Mouse (Mus musculus) lung, embryonic 15.5 days (tissue): Measurements from ENCODE around the gene Olfr51. TPM values are rescaled to one million over a fixed set of nuclear protein-coding genes. Genes with fewer than 3 reads are reported as not detected.
"Not testable (repeated sequence)": the region's sequence is repeated elsewhere in the genome, so short reads cannot be mapped to it uniquely, and the experiment has no call there.

Experiments
- ATAC-seq: fragments of 200-750 bp; cut with Nextera tagmentation; 2 replicates; pipeline ENCODE4 v1.8.0; 2017; ENCODE audit warnings: moderate number of reproducible peaks, borderline replicate concordance; ENCODE audit not compliant: low FRiP score, low TSS enrichment; ENCODE audit errors: extremely low read depth
- H3K27ac ChIP-seq: fragments of 300-500 bp; sonication (generic); 2 replicates; pipeline ENCODE4 v1.5.1; 2015; ENCODE audit warnings: moderate library complexity, mild to moderate bottlenecking, inconsistent platforms
- H3K27me3 ChIP-seq: fragments of 300-500 bp; sonication (generic); 2 replicates; pipeline ENCODE4 v1.6.1; 2015; ENCODE audit warnings: inconsistent platforms
- H3K36me3 ChIP-seq: fragments of 300-500 bp; sonication (generic); 2 replicates; pipeline ENCODE4 v1.6.1; 2015; ENCODE audit warnings: inconsistent platforms
- H3K4me1 ChIP-seq: fragments of 300-500 bp; sonication (generic); 2 replicates; pipeline ENCODE4 v1.6.1; 2015; ENCODE audit warnings: inconsistent platforms
- H3K4me2 ChIP-seq: fragments of 300-500 bp; sonication (generic); 2 replicates; pipeline ENCODE4 v1.6.1; 2015; ENCODE audit warnings: inconsistent platforms, mild to moderate bottlenecking, moderate library complexity
- H3K4me3 ChIP-seq: fragments of 300-500 bp; sonication (generic); 2 replicates; pipeline ENCODE4 v1.5.1; 2015; ENCODE audit warnings: mild to moderate bottlenecking, inconsistent platforms
- H3K9ac ChIP-seq: fragments of 300-500 bp; sonication (generic); 2 replicates; pipeline ENCODE4 v1.6.1; 2015; ENCODE audit warnings: inconsistent platforms
- H3K9me3 ChIP-seq: fragments of 300-500 bp; sonication (generic); 2 replicates; pipeline ENCODE4 v1.6.1; 2016; ENCODE audit warnings: inconsistent platforms
- WGBS: fragments of 180-500 bp; shearing (Covaris S2); methylation state at CpG from one replicate; pipeline ENCODE4 v1.1.7; 2015; 5-methylcytosine and 5-hydroxymethylcytosine counted together
- polyA plus RNA-seq: library from polyadenylated mRNA; unstranded; fragments of >200 nt; fragmentation: Nextera tagmentation; extraction: Ambion mirVana; gene quantifications from 2 replicates; pipeline ENCODE4 v1.2.1, GENCODE M21; 2015

Olfr51 gene
- polyA plus RNA-seq, 1 experiment from 2014 or later, result not detected

DNA sequence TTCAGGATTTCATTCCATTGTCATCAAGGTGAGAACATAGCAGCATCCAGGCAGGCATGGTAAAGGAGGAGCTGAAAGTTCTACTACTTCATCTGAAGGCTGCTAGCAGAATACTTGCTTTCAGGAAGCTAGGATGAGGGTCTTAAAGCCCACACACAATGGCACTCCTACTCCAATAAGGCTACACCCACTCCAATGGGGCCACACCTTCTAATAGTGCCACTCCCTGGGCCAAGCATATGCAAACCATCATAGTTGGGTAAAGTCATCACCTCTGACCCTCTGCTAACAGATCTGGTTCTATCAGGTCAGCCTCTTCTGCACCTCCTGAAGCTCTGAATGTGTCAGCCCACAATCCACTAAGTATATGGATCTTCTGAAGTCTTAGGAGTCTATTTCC is 30.7 kb downstream of the Olfr51 start:
- H3K27ac ChIP-seq, H3K4me3 ChIP-seq, H3K36me3 ChIP-seq, H3K27me3 ChIP-seq, ATAC-seq, H3K9me3 ChIP-seq, H3K9ac ChIP-seq, H3K4me2 ChIP-seq, H3K4me1 ChIP-seq: not testable (repeated sequence)

GRCm38 (mm10) chr11:51035951-51036350 is 32.6 kb downstream of the Olfr51 start:
- Histone ChIP-seq H3K9ac (no peak overlapping the region), H3K27ac (no peak overlapping the region), H3K4me2 (no peak overlapping the region), H3K36me3 (no peaks in the 10 kb centered on the region), H3K4me1 (no peaks in the 10 kb centered on the region), H3K27me3 (no peaks in the 10 kb centered on the region), H3K4me3 (no peak overlapping the region), H3K9me3 (no peaks in the 10 kb centered on the region)
- 57% methylated on average over 2 of the region's 2 CpGs for WGBS
- ATAC-seq, result no peak

GRCm38 (mm10) chr11:51044776-51045175 is 41.4 kb downstream of the Olfr51 start:
- not testable (repeated sequence) for H3K4me1 ChIP-seq, H3K27me3 ChIP-seq, H3K4me3 ChIP-seq, H3K9ac ChIP-seq, H3K9me3 ChIP-seq, ATAC-seq, H3K27ac ChIP-seq, H3K4me2 ChIP-seq, H3K36me3 ChIP-seq
- 58% methylated on average over 3 of the region's 3 CpGs for WGBS

DNA sequence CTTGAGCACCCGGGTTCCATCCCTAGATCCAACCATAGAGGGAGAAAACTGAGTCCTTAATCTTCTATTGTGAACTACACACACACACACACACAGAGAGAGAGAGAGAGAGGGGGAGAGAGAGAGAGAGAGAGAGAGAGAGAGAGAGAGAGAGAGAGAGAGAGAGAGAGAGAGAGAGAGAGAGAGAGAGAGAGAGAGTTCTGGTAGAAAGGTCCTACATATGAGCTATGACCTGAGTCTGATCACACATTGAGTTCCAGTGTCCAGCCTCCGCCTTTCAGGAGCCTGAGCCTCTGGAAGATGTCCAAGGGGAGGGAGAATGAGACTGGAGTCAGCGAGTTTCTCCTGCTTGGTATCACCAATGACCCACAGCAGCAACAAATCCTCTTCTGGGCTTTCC is 44.4 kb downstream of the Olfr51 start, which contains the start of gene Olfr1375:
Olfr1375 (plus strand) TSS at position 301 of the 400 bp plus-strand sequence.
- not testable (repeated sequence) for H3K9me3 ChIP-seq, H3K27ac ChIP-seq, H3K4me3 ChIP-seq, H3K9ac ChIP-seq, H3K4me2 ChIP-seq, H3K36me3 ChIP-seq, H3K4me1 ChIP-seq, H3K27me3 ChIP-seq, ATAC-seq
- 65% methylated on average over 3 of the region's 3 CpGs for WGBS

- Histone ChIP-seq H3K27ac (no peak overlapping the region), H3K4me3 (no peak overlapping the region), H3K27me3 (no peaks in the 10 kb centered on the region), H3K9ac (no peak overlapping the region), H3K9me3 (no peaks in the 10 kb centered on the region), H3K4me2 (no peak overlapping the region), H3K36me3 (no peaks in the 10 kb centered on the region), H3K4me1 (no peaks in the 10 kb centered on the region)
- no peak for ATAC-seq
- 50% methylated on average over 2 of the region's 2 CpGs for WGBS
These were observed 48.3 kb downstream of the Olfr51 start for GRCm38 (mm10) chr11:51051678-51052077.

- no peak overlapping the region for H3K27ac ChIP-seq
- no peak overlapping the region for H3K4me2 ChIP-seq
- H3K27me3 ChIP-seq, result no peaks in the 10 kb centered on the region
- H3K9ac ChIP-seq, result no peak overlapping the region
- no peaks in the 10 kb centered on the region for H3K4me1 ChIP-seq
- no peak for ATAC-seq
- H3K36me3 ChIP-seq, result no peaks in the 10 kb centered on the region
- H3K9me3 ChIP-seq, result no peaks in the 10 kb centered on the region
- WGBS, result 50% methylated on average over 3 of the region's 3 CpGs
- no peak overlapping the region for H3K4me3 ChIP-seq
These were observed 49.8 kb downstream of the Olfr51 start for GRCm38 (mm10) chr11:51053230-51053629.

DNA sequence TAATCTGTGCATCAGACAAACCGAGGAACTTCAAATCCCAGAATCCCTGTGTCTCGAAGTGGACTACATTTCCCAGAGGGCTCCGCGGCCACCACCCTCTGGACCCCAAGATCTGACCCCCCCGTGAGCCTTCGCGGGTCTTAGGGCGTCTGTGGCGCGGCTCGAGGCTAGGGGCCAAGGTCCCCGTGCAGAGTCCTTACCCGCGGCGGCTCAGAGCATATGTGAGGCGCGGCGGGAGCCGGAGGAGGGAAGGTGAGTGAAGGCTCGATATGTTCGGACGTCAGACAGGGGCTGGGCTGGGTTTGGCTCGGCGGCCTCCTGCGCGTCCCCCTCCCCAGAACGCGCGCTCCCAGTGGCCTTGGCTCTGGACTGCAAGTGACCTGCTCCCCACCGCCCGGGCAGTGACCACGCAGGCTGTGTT is 55.8 kb downstream of the Olfr51 start, which contains the start of gene Zfp354a:
Zfp354a (plus strand) TSS at position 107 of the 421 bp plus-strand sequence.
- peak within 1 kb of the TSS; percentile 16; the same call in 1 of the 2 replicates for H3K27ac ChIP-seq
- WGBS, result under 1% methylated on average over 32 of the region's 32 CpGs
- H3K4me1 ChIP-seq, result peaks cover 6% of the 10 kb centered on the region; the same call in 1 of the 2 replicates
- peak within 1 kb of the TSS; percentile 74 for H3K4me3 ChIP-seq
- H3K9me3 ChIP-seq, result no peaks in the 10 kb centered on the region
- H3K27me3 ChIP-seq, result no peaks in the 10 kb centered on the region
- peaks cover 4% of the 10 kb centered on the region; the same call in 1 of the 2 replicates for H3K36me3 ChIP-seq
- peak; percentile 90 for ATAC-seq
- peak within 1 kb of the TSS; percentile 86 for H3K4me2 ChIP-seq
- H3K9ac ChIP-seq, result peak within 1 kb of the TSS; percentile 64

Other genes starting within 250 kb of the Olfr51 start
- gene Zfp354c, start 175.9 kb upstream of the Olfr51 start, polyA plus RNA-seq, result 21.5 and 23.9 TPM in 2 replicates
- 0.53 and 0.85 TPM in 2 replicates for gene Zfp879, start 162.0 kb upstream of the Olfr51 start, polyA plus RNA-seq
- 0.04 TPM in 1 of 2 replicates, not detected in the other for gene Grm6, start 152.9 kb upstream of the Olfr51 start, polyA plus RNA-seq
- 8.1 and 9.2 TPM in 2 replicates for gene Zfp454, start 115.9 kb upstream of the Olfr51 start, polyA plus RNA-seq
- 13.0 and 13.3 TPM in 2 replicates for gene Zfp2, start 87.4 kb upstream of the Olfr51 start, polyA plus RNA-seq
- 1.3 and 1.4 TPM in 2 replicates for gene Zfp354b, start 72.0 kb upstream of the Olfr51 start, polyA plus RNA-seq
- not detected in 2 replicates for gene 4933414I15Rik, start 59.8 kb upstream of the Olfr51 start, polyA plus RNA-seq
- gene Prop1, start 49.8 kb upstream of the Olfr51 start, polyA plus RNA-seq, result not detected in 2 replicates
- not detected in 2 replicates for gene Olfr1378, start 37.1 kb upstream of the Olfr51 start, polyA plus RNA-seq
- not detected in 2 replicates for gene Olfr1377, start 21.6 kb upstream of the Olfr51 start, polyA plus RNA-seq
- gene Olfr54, start 10.6 kb downstream of the Olfr51 start, polyA plus RNA-seq, result not detected in 2 replicates
- gene Olfr1375, start 44.5 kb downstream of the Olfr51 start, polyA plus RNA-seq, result not detected in 2 replicates
- 7.8 and 10.2 TPM in 2 replicates for gene Zfp354a, start 55.7 kb downstream of the Olfr51 start, polyA plus RNA-seq
- gene Gm12569, start 216.9 kb downstream of the Olfr51 start, polyA plus RNA-seq, result not detected in 2 replicates